Mouse (Mus musculus) heart, adult 11 months (tissue): ENCODE measurements at regions not wholly inside any gene's neighbourhood (a gene's known extent, or its start where the extent isn't known, plus 50 kb on each side); places are given as distances from the start of the nearest gene placed in this dataset.

Experiments used
- DNase-seq: peaks from one replicate; pipeline ENCODE4 v3.0.0; 2022

DNA sequence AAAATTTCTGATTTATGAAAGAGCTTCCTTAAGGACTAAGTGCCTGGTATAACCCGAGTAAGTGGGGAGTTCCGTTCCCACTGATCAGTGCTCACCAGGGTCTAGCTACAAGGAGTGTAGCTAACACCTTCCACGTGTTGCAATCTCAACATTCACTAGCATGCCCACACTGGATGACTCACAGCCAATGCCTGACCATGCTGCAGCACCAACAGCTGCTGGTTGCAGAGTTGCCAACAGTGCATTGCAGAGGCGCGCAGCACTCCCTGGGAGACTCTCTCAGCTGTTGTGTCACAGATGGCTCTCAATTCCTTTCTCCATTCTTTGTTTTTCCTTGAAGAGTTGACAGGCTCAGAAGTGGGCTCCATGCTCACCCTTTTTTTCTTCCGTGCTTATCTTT, 787.5 kb upstream of the Tenm3 start:
- DNase-seq = no peak

DNA sequence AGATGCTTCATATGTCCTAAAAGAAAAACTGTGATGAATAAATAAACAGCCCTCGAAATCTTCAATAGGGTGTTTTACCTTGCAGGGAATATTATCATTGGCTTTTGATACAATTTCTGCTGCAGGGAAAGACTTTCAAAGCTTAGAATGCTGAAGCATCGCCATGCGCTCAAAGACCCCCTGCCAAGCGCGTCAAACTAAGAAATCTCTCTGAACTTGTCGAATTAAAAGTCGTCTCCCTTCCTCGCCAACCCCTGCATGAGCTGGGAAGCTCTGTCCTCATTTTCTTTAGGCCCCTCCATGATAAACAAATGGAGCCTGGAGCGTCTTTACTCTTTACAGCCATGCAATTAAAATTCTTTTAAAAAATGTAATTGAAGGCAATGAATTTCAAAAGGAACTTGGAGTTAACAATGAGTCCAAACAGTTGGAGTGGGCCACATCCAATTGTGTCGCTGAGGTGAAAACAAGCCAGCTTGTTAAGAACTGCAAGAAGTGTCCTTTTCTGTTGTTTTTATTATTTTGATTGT, 784.3 kb upstream of the Tenm3 start:
- DNase-seq = no peak

DNA sequence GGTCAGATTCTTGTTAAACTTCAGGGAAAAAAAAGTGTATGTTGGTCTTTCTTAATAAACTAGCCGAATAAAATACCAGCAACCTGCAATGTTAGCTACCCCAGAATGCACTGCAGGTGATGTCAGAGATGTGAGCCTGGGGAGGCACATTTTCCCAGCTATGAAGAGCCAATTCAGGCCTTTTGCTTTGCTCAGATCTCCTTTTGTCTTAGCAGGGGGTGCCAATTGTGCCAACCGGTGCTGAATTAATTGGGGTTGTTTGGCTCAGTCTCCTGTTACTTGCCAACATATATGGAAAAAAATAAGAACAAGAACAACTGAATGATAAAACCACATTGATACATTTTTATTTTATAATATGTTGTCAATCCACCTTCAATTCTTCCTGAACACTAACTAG, 751.8 kb upstream of the Tenm3 start:
- DNase-seq = no peak

DNA sequence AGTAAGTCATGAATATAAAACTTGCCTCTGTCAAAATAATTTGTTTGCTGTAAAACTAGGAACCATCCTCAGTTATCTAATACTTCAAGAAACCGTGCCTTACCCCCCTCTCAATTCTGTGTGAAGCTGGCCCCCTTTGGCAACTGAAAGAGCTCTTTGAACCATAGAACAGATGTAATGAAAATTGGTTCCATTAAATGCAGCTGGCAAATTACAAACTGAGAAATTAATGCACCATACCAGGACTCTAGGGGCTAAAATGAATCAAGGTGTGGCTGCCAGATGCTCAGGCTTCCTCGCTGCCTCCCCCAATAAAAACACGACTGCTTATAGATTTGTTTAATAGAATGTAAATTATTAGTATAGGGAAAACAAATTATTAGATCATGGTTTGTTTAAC, 723.7 kb upstream of the Tenm3 start:
- no peak for DNase-seq

DNA sequence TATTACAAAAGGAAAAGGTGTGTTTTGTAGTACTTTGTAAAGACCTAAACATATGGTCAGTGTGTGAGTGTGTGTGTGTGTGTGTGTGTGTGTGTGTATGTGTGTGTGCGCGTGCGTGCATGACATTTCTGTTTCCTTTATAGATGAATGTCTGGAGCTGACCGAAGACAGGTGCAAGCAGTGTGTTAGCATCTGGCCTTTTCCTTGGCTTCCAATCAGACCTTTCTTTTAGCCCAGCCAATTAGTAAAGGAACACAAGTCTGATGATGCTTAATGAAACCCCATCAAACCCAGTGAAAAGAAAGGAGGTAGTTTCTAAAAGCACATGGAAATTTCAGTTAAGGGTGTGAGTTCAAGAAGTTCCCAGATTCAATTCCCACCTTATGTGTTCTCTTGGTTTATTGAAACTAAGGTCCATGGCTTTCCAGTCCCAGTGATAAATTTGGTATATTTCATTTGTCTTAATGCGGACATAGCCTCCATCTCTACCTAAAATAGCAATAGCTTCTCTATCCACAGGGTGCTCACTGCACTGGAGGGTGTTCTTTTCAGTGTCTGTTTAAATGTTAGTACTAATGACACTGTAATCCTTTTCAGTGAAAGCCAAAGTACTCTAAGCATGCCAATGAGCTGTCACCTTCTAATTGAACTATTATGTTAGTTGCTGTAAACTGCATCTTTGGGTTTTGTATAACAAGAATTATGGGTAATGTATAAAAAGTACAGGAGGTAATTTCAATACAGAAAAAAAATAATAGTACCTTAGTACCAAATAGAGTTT, 719.9 kb upstream of the Tenm3 start:
- no peak for DNase-seq

DNA sequence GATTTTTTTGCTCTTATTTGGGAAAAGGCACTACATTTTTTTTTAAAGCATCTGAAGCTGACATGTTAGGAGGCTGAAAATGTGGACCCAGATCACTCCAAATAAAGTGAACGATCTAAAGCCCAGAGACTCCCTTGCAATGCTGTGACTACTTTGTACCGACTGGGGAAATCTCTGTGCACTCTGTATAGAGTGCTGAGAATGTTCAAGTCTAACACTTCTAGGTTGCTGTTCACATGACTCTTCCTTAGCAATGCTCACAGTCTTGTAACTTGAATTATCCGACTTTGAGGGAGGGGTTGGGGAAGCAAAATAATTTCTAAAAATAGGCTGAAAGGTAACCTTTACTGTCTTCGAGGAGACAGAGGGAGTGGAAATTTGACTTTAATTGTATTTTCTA, 719.2 kb upstream of the Tenm3 start:
- no peak for DNase-seq

DNA sequence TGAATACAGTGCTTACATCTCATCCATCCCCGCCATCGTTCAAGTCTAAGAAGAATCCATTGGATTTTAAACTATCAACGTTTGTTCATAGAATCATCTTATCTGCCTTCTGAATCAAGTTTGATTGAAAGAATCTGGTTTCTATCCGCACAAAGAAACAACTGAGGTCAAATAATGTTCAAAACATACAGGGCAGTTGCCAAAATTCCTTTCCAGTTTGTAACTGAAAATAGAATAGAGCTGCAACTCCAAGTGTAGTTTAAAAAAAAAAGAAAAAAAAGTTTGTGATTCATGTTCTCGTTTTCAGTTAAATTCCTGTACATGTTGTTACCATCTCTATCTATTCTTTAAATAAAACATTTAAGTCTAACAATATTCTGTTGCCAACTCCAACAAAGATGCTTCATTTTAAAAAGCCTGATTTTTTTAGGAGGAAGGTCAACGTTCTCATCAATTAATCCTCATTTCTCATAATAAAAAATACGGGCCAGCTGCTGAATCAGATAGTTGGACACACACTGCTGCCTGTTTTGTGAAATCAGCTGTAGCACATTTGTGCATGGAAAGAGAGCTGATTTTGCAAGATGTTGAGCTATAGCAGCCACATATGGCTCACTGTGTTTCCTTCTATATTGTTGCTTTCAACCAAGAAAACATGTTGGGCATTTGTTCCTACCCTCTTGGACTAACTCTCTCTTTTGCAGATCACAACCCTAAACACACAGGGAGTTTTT, 712.1 kb upstream of the Tenm3 start:
- DNase-seq = no peak

DNA sequence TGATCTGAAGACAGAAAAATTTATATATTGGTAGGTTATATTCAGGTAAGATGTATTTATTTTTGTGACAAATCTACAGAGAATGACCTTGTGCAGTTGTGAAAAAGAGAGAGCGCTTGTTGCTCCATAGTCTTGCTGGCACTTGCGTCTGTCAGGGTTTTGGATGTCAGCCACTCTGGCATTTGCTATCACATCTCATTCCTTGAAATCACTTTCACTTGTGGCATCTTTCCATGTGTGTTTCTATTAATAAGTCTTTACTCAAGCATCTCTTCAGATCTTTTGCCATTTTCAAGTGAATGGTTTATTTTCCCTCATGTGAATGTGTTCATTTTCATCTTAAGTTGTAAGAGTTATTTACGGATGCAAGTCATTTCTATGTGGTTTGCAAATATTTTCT, 709.4 kb upstream of the Tenm3 start:
- DNase-seq = no peak

DNA sequence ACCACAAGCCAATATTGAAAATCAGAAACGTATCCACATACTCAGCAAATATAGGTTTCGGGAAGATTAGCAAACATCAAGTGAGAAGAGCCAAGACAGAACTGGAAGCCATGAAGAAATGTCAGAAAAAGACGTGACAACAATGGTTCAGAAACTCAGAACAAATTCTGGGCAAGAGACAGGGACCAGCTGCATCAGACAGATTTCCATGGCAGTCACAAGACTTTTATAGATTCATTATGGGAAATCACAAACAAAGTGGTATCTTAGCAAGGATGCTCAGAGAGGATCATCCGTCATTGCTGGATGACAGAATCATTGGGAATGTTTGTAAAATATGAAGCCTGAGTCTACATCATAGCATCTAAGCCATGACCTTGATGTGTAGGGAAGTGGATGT, 699.6 kb upstream of the Tenm3 start:
- DNase-seq = no peak

DNA sequence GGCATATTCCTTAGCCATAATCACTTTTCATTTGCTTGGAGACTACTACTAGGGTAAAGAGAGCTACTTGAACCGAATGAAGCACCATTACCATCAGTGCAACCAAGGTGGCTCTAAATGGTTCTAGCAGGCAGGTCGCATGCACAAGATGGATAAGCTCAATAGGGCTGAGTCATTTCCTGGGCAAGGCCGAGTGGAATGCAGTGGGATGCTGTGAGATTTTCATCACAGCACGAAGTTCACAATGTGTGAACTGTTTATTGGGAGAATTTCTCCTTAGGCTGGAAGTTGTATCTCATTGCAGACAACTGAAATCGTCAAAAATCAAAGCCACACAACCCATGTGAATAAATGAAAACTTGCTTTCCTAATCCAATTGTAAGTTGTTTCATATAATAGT, 697.6 kb upstream of the Tenm3 start:
- DNase-seq = no peak

DNA sequence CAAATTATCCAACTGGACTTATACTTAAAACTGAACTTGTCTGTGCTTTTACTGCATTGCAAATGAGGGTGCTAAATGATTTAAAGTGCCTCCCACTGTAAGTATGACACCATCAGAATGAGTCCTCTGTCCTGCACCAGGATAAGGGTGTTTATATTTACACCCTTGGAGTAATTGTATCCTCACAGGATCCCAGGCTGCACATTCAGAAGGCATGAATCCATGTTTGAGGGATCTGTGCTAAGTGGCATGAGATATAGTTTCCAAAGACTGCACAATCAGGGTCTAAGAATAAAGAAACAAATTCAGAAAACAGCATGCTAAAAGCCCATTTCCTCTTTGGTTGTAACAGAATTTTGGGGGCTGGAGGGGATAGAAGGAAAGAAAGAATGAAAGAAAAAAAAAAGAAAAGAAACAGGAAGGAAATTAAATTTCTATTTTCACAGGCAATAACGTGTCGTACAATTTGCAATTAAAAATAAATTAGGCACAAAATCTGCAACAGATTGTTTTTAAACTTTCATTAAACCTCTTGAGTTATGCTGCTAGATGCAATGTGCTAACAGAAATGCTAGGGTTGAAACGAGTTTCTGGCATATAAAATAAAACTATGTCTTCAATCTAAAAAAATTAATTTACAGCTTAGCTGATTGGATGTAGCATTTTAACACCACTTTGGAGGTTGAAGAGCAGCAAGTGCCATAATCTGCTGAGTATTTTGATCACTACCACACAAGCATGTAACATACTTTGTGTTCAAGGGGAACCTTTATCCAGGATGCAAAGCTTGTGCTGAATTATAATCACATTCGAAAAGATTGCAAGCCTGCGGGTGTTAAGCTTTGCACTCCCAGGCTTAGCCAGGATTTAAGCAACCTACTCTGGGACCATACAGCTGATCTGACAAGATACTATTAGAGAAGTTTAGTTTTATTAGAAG, 689.9 kb upstream of the Tenm3 start:
- no peak for DNase-seq

DNA sequence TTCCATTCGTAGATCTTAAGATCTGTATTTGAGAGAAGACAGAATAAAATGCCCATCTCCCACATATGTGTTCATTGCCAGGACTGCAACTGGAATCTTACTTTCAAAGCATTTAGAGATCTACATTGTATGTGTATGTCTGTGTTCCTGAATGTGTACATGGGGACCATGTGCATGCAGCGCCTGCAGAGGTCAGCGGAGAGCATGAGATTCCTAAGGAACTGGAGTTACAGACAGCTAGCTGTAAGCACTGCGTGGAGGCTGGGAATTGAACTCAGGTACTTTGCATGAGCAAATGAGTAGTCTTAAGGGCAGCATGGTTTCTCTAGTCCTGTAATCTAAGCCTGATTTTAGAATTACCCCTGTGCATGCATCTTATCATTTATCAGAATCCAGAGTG, 685.5 kb upstream of the Tenm3 start:
- no peak for DNase-seq

DNA sequence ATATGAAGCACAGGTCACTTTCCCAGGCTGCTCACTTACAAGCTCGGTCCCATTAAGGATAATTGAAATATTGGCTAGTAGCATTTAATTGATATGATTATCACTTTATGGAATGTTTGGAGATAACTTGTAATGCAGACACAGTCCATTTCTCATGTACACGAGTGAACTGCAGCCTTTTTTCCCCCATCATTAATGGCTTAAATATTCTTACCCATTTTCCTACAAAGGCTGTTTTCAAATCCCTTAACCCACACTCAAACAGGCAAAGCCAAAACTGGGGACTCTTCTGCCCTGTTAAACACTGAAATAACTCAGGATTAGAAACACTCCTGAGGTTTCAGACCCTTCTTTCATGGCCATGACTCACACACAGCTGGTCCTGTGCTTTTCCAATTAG, 649.2 kb upstream of the Tenm3 start:
- DNase-seq = no peak

DNA sequence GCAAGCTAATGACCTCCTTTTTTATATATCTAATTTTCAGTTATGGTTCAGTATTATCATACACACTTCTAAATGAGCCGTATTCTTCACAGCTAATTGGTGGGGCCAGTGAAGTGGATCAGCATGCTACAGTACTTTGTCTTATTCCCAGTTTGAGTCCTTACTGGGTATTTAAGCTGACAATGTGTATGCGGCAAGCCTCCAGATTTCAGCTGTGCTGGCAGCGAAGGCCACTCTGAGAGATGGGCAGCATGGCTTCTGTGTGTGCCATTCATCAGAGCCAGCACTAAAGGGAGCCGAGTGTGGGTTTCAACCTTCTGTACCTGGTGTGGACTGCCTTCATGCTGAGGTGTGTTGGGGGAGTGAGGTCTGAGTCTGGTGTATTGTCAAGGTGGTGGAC, 641.5 kb upstream of the Tenm3 start:
- no peak for DNase-seq

DNA sequence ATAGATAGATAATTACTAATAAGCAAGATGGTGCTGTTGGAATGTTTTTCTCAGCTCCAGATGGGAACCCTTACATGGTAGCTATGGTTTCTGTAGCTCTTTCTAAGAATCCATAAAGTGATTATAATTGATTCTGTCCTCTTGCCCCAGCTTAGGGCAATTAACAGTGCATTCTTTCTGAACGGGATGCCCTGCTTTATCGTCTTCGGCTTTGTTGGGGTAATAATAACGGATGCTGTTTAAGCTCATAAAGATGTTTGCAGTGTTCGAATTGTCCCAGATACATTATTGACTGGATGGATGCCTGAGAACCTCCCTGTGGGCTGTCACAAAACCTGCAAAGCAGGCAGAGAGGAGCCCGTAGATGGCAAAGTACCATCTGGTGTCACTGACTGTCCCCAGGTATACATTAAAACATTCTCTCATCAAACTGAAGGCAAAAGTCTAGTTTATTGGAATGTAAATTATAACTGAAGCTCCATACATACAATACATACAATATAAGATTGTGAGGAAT, 637.8 kb upstream of the Tenm3 start:
- no peak for DNase-seq

DNA sequence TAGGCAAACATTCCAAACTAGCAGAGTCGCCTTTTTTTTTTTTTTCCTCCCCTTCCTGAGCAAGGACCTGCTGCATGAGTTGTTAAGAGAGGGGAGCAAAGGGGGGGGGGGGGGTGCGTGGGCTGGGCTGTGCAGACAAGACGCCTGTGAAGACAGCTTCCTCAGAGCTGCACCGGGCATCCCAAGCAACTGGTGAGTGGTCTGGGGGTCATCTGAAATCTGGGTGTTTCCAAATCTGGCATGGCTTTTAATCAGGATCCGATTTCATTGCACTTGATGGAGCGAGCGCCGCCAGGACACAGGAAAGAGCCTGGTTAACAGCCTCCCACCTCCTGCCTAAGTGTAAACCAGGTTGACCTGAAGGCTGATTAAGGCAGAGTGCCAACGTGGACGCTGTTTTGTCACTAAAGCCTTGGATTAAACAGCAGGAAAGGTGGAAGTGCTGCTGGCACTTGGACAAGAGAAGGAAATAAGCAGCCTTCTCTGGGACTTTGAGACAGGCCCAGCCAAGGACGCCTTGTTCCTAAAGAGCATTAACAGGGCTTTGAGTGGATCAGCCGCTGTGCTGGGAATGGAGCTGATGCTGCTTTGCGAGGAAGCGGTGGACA, 622.3 kb upstream of the Tenm3 start:
- no peak for DNase-seq

DNA sequence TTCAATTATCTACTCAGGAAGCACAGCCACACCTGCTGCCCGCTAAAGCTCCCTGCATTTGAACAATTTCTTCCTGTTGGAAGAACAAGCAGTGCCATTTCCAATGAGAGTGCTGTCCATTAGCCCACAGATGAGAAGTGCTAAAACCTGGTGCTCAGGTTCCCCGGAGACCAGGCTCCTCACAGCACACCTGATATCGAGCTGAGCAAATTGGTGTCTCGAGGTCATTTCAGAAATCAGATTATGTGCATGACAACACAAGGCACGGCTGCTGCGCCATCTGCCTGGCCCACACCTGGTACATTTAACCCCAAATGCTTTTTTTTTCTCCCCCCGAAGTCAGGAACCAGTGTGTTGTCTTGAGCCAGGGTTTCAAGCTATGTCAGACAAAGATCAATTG, 621.3 kb upstream of the Tenm3 start:
- no peak for DNase-seq

DNA sequence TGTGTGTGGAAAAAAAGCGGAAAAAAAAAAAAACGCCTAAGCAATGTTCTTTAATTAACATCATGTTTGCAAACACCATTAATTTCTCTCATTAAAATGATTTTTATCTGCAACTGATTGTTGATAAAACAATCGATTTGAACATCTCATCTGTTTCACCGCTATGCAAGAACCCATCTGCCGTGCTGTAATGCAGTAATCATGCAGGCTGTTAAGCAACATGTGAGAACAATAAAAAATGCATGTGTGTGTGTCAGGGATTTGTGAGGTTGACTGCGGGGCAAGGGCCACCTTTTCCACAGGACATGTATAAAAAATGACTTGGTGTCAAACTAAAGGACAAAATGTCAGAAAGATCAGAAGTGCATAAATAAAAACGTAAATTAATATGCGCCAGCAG, 618.9 kb upstream of the Tenm3 start:
- DNase-seq = no peak

DNA sequence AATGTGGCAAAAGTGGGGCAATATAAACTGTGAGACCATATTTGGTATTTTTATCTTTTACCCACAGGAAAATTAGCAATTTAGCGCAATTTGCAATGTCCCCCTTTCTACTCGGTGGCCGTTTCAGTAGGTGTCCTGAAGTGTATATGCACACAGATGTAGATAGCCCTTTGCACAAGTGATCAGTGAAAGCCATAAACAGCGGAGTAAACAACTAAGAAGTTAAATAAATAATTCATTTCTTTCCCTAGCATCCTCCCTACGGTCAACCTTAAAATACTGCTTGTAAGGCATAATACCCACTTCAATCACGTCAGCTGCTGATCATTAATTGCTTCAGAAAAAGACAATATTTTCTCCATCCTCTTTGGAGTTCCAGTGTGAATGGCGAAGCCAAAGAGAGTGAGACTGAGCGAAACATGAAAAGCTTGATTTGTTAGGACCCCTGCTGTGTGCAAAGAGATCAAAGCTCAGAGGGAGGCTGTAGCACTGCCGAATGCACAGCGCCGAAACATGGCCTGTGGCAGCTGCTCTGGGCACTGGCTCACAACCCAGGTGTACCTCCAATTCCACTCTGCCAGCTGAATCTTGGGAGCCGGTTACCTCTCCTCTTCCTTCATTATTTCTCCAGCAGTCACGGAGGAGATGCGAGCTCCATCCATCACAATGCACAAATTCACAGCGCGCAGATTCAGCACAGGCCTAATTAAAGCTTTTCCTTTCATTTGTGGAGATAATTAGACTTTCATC, 618.1 kb upstream of the Tenm3 start:
- no peak for DNase-seq

DNA sequence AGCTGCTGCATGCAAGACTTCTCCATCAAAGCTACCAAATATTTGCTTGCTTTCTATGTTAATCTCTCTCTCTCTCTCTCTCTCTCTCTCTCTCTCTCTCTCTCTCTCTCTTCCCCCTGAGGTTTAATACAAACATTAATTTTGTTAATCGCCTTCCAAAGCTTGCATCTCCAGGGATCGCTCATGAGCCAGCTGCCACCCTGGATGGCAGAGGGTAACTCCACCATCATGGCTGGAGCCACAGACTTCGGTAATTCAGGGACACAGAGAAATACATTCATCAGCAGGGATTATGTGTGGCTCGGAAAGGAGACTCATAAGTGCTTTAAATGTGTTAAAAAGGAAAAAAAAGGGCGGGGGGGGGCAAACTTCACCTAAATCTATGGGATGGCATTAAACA, 601.7 kb upstream of the Tenm3 start:
- DNase-seq = no peak

DNA sequence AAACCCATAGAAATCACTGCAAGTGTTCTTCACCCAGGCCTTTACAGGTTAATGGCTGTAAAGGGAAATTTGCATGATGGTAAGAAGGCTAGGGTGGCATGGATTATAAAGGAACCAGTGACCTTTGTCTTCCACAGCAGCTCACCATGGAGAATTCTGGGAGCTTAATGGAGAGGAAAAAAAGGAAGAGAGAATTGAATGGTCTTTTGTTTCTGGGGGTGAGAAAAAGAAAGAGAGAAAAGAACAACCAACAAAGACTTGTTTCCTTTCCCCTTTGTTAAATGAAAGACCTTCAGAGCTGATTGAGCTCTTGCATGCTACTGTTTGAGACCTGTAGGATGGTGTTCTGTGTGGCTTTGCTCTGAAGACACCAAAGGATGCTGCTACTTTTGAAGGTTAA, 597.5 kb upstream of the Tenm3 start:
- no peak for DNase-seq

DNA sequence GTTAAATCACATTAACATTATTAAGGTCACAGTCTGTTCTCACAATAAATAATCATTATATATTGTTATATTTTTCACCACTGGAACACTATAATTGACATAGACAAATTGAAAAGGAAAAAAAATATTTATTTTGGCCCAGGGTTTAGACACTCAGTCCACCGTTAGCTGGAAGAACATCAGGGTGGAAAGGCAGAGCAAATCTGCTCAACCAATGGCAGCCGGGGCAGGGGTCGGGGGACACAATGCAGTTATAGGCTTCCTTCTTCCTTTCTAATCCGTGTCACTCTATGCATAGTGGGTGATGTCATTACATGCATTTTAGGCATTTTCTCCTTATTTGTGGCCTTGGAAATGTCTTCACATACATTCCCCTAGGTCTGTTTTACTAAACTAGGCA, 552.8 kb upstream of the Tenm3 start:
- DNase-seq = no peak
